Mouse (Mus musculus) hindbrain, embryonic 12.5 days (tissue): ENCODE results near the gene Tnnc1. TPM values are rescaled to one million over a fixed set of nuclear protein-coding genes. Genes with fewer than 3 reads are reported as not detected.

Source experiments
- ATAC-seq: fragments of 200-750 bp; cut with Nextera tagmentation; 2 replicates; pipeline ENCODE4 v1.8.0; 2017; ENCODE audit warnings: moderate TSS enrichment; ENCODE audit not compliant: low FRiP score
- H3K27ac ChIP-seq: fragments of 300-500 bp; sonication (generic); 2 replicates; pipeline ENCODE4 v1.5.1; 2016; ENCODE audit warnings: mild to moderate bottlenecking
- H3K27me3 ChIP-seq: fragments of 300-500 bp; sonication (generic); 2 replicates; pipeline ENCODE4 v1.6.1; 2016; ENCODE audit warnings: mild to moderate bottlenecking
- H3K36me3 ChIP-seq: fragments of 300-500 bp; sonication (generic); 2 replicates; pipeline ENCODE4 v1.6.1; 2016; ENCODE audit warnings: mild to moderate bottlenecking
- H3K4me1 ChIP-seq: fragments of 300-500 bp; sonication (generic); 2 replicates; pipeline ENCODE4 v1.6.1; 2016
- H3K4me2 ChIP-seq: fragments of 300-500 bp; sonication (generic); replicated peaks from 2 replicates; pipeline ENCODE4 v1.6.1; 2016; ENCODE audit warnings: mild to moderate bottlenecking
- H3K4me3 ChIP-seq: fragments of 300-500 bp; sonication (generic); 2 replicates; pipeline ENCODE4 v1.5.1; 2016; ENCODE audit warnings: mild to moderate bottlenecking
- H3K9ac ChIP-seq: fragments of 300-500 bp; sonication (generic); 2 replicates; pipeline ENCODE4 v1.6.1; 2016; ENCODE audit warnings: mild to moderate bottlenecking, moderate library complexity
- H3K9me3 ChIP-seq: fragments of 300-500 bp; sonication (generic); replicated peaks from 2 replicates; pipeline ENCODE4 v1.6.1; 2016; ENCODE audit warnings: mild to moderate bottlenecking
- WGBS: fragments of 180-500 bp; shearing (Covaris S2); methylation state at CpG from one replicate; pipeline ENCODE4 v1.1.7; 2016; 5-methylcytosine and 5-hydroxymethylcytosine counted together
- polyA plus RNA-seq: library from polyadenylated mRNA; unstranded; fragments of >200 nt; fragmentation: Nextera tagmentation; extraction: Ambion mirVana; gene quantifications from 2 replicates; pipeline ENCODE4 v1.2.1, GENCODE M21; 2016

Gene Tnnc1
- polyA plus RNA-seq, 1 experiment from 2014 or later: 10.5 TPM

DNA sequence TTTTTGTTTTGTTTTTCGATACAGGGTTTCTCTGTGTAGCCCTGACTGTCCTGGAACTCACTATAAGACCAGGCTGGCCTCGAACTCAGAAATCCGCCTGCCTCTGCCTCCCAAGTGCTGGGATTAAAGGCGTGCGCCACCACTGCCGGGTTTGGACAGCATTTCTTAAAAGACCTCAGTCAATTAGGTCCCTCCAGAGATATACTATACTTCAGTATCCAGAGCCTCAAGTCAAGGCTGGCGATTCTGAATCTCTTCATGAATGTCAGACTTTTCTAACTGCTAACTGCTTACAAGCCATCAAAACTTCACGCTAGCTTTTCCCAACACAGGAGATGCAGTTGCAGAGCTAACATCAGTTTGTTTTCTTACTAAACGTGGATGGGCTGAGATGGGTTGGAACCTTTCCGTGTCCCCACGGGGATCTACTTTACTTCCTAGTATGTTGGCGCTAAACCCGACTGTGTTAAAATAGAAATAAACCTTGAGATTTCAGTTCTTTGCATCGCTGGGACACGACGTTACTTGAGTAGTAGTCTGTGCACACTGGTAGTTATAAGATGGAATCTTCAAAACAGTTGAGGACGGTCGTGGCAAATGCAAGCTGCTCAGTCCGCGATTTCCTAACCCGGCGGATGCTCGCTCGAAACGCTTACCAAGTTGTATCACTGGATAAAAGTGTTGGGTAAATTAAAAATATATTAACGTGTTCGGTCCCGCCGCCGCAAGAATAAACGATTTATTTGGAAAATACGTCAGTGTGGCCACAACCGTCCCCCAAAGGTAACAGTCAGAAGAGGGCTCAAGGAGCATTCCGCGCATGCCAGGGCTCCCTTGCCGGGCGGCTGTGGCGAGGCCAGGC is 42.3 kb downstream of the Tnnc1 start:
- peaks cover 15% of the 10 kb centered on the region for H3K4me1 ChIP-seq
- peak overlapping the region; percentile 91 for H3K27ac ChIP-seq
- H3K9ac ChIP-seq: peak overlapping the region; percentile 96
- WGBS: 22% methylated on average over 38 of the region's 38 CpGs
- no peaks in the 10 kb centered on the region for H3K9me3 ChIP-seq
- peaks cover 23% of the 10 kb centered on the region for H3K36me3 ChIP-seq
- peak overlapping the region; percentile 61 for H3K4me2 ChIP-seq
- H3K4me3 ChIP-seq: peak overlapping the region; percentile 90
- no peaks in the 10 kb centered on the region for H3K27me3 ChIP-seq
- ATAC-seq: peak; percentile 5; the same call in 1 of the 2 replicates

DNA sequence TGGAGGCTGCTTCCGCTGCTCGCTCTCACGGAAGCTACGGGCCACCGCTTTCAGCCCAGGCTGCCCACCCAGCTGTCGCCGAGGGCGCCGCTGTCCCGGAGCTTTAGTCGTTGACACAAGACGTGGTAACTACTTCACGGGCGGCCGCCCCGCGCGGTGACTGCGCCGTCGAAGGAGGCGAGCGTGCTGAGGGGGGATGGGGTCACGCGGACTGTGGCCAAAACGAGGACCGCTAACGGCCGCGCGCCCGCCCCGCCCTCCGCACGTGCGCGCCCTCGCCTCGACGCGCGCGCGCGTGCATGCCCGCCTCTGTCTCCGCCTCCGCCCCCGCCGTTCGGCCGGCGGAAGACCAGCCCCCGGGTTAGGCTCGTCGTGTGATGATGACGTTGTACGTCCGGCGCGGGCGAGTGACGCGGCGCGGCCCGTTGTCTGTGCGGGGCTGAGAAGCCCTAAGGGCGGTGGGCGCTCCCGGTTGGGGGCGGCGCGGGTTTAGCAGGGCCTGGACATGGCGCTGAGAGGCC is 43.0 kb downstream of the Tnnc1 start, which contains the start of the genes Phf7 and Bap1:
Gene Phf7 (minus strand): TSS at position 234 of the 521 bp plus-strand sequence.
Gene Bap1 (plus strand): TSS at position 367 of the 521 bp plus-strand sequence.
- Histone ChIP-seq H3K9ac (peak within 1 kb of the TSS; percentile 96), H3K27me3 (no peaks in the 10 kb centered on the region), H3K4me2 (peak within 1 kb of the TSS; percentile 61), H3K27ac (peak within 1 kb of the TSS; percentile 91), H3K9me3 (no peaks in the 10 kb centered on the region), H3K4me3 (peak within 1 kb of the TSS; percentile 90), H3K36me3 (peaks cover 30% of the 10 kb centered on the region), H3K4me1 (peaks cover 15% of the 10 kb centered on the region)
- under 1% methylated on average over 66 of the region's 75 CpGs for WGBS
- ATAC-seq: peak; percentile 92

GRCm38 (mm10) chr14:31251626-31252025 is 43.5 kb downstream of the Tnnc1 start:
- peak overlapping the region; percentile 96 for H3K9ac ChIP-seq
- H3K36me3 ChIP-seq: peaks cover 35% of the 10 kb centered on the region
- H3K4me1 ChIP-seq: peaks cover 15% of the 10 kb centered on the region
- no peaks in the 10 kb centered on the region for H3K27me3 ChIP-seq
- H3K4me2 ChIP-seq: peak overlapping the region; percentile 61
- no peak for ATAC-seq
- H3K27ac ChIP-seq: peak overlapping the region; percentile 91
- WGBS: 2% methylated on average over 18 of the region's 18 CpGs
- H3K9me3 ChIP-seq: no peaks in the 10 kb centered on the region
- H3K4me3 ChIP-seq: peak overlapping the region; percentile 90

- H3K36me3 ChIP-seq: peaks cover 39% of the 10 kb centered on the region
- H3K9me3 ChIP-seq: no peaks in the 10 kb centered on the region
- peak overlapping the region; percentile 96 for H3K9ac ChIP-seq
- no peaks in the 10 kb centered on the region for H3K27me3 ChIP-seq
- peak overlapping the region; percentile 90 for H3K4me3 ChIP-seq
- no peak for ATAC-seq
- 80% methylated on average over 5 of the region's 5 CpGs for WGBS
- no peak overlapping the region for H3K27ac ChIP-seq
- peak overlapping the region; percentile 61 for H3K4me2 ChIP-seq
- H3K4me1 ChIP-seq: peaks cover 15% of the 10 kb centered on the region
These were observed 44.0 kb downstream of the Tnnc1 start for GRCm38 (mm10) chr14:31252091-31252490.

DNA sequence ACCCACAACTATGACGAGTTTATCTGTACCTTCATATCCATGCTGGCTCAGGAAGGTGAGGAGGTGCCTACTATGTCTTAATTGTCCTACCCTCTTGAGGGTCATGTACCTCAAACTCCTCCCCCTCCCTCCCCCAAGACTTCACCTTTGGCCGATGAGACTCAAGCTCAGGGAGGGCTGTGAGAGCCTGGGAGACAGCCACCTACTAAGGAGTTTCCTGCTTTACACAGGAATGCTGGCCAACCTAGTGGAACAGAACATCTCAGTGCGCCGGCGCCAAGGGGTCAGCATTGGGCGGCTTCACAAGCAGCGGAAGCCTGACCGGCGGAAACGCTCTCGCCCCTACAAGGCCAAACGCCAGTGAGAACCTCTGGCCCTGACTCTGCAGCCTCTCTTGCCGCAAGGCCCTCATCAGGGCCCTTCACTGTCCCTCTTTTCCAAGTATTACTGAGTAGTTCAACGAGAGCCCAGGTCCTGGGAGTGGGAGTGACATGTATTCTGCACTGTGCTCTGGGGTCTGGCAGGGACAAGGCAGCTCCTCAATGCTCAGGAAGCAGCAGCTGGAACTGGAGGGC is 50.5 kb downstream of the Tnnc1 start:
- Histone ChIP-seq H3K4me1 (no peaks in the 10 kb centered on the region), H3K27ac (no peak overlapping the region), H3K4me3 (no peak overlapping the region), H3K4me2 (no peak overlapping the region), H3K9ac (no peak overlapping the region), H3K27me3 (no peaks in the 10 kb centered on the region), H3K9me3 (no peaks in the 10 kb centered on the region), H3K36me3 (peaks cover 92% of the 10 kb centered on the region)
- WGBS: 95% methylated on average over 14 of the region's 14 CpGs
- ATAC-seq: no peak

DNA sequence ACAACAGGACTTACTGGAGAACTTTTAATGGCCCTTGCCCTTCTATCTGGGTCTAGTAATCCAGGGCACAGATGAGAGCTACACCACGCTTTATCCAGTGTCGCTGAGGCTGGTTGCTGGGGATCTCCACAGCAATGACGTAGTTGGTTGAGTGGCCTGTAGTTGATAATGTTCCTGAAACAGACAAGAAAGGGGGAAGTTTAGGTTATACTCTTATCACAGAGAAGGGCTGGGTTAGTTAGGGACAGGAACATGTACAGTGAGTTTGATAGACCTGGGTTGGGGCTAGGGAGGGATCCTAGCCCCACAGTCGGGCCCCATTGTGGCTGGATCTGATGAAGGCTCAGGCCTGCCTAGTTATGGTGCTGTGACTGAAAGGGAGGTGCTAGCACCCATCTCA is 52.3 kb downstream of the Tnnc1 start:
- ATAC-seq: no peak
- Histone ChIP-seq H3K9me3 (no peaks in the 10 kb centered on the region), H3K27ac (no peak overlapping the region), H3K4me2 (no peak overlapping the region), H3K4me3 (no peak overlapping the region), H3K36me3 (peaks cover 78% of the 10 kb centered on the region), H3K4me1 (no peaks in the 10 kb centered on the region), H3K9ac (no peak overlapping the region), H3K27me3 (no peaks in the 10 kb centered on the region)
- WGBS: 95% methylated on average over 4 of the region's 4 CpGs

DNA sequence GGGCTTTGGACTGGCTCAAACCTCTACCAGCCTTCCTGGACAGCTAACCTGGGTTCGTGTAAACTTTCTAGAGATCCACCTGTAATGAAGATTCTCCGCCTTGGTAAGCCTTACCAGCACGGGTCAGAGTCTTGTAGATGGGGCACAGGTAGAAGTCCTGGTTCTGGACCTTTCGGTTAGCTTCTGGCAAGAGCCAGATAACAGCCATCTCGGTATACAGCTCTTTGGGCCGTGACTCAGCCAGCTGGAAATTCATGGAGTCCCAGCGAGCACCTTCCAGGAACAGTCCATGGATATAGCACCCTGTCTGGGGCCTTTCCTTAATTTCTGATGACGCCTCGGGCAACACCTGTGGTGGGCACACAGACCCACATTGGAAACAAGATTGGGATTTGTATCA is 52.8 kb downstream of the Tnnc1 start:
- no peak overlapping the region for H3K4me3 ChIP-seq
- H3K9ac ChIP-seq: no peak overlapping the region
- no peaks in the 10 kb centered on the region for H3K27me3 ChIP-seq
- H3K9me3 ChIP-seq: no peaks in the 10 kb centered on the region
- H3K4me2 ChIP-seq: no peak overlapping the region
- H3K4me1 ChIP-seq: no peaks in the 10 kb centered on the region
- H3K27ac ChIP-seq: no peak overlapping the region
- H3K36me3 ChIP-seq: peaks cover 72% of the 10 kb centered on the region
- ATAC-seq: no peak
- WGBS: 95% methylated on average over 9 of the region's 9 CpGs

Other genes with a start within 250 kb of the Tnnc1 start
- gene Glt8d1, start 206.9 kb upstream of the Tnnc1 start, polyA plus RNA-seq: 73.0 and 76.5 TPM in 2 replicates
- gene Spcs1, start 206.6 kb upstream of the Tnnc1 start, polyA plus RNA-seq: 301 and 319 TPM in 2 replicates
- 191 and 194 TPM in 2 replicates for gene Pbrm1, start 189.2 kb upstream of the Tnnc1 start, polyA plus RNA-seq
- gene Gnl3, start 189.2 kb upstream of the Tnnc1 start, polyA plus RNA-seq: 75.6 and 82.5 TPM in 2 replicates
- gene Smim4, start 79.4 kb upstream of the Tnnc1 start, polyA plus RNA-seq: 54.3 and 63.9 TPM in 2 replicates
- gene Nt5dc2, start 77.3 kb upstream of the Tnnc1 start, polyA plus RNA-seq: 401 and 429 TPM in 2 replicates
- 29.7 and 33.9 TPM in 2 replicates for gene Stab1, start 39.7 kb upstream of the Tnnc1 start, polyA plus RNA-seq
- gene Nisch, start 8.6 kb downstream of the Tnnc1 start, polyA plus RNA-seq: 464 and 474 TPM in 2 replicates
- 0.79 and 1.2 TPM in 2 replicates for gene Sema3g, start 9.5 kb downstream of the Tnnc1 start, polyA plus RNA-seq
- 12.4 TPM in 2 replicates for gene Phf7, start 43.0 kb downstream of the Tnnc1 start, polyA plus RNA-seq
- 110 and 112 TPM in 2 replicates for gene Bap1, start 43.1 kb downstream of the Tnnc1 start, polyA plus RNA-seq
- gene Dnah1, start 115.6 kb downstream of the Tnnc1 start, polyA plus RNA-seq: 6.4 and 6.5 TPM in 2 replicates
- gene Capn7, start 128.3 kb downstream of the Tnnc1 start, polyA plus RNA-seq: 53.1 and 61.7 TPM in 2 replicates
- gene Sh3bp5, start 227.8 kb downstream of the Tnnc1 start, polyA plus RNA-seq: 54.9 and 68.0 TPM in 2 replicates